Mouse (Mus musculus): Measurements from ENCODE around the gene Il23r.

GRCm38 (mm10) chr6:67526356-67526755, 34.7 kb upstream of the Il23r start:
- TF ChIP-seq GATA1 (IDR thresholded peaks at IDR 0.05; ENCODE audit: borderline replicate concordance, low read length) (no peak), FLI1 (IDR thresholded peaks at IDR 0.05; ENCODE audit: low read length) (no peak)

Measured in megakaryocyte, embryonic 14.5 days (primary cell).